Mouse (Mus musculus): ENCODE data around the gene Lbr.
A peak's percentile ranks its signal among the peaks of the same experiment; 100 is the strongest.
"Not testable (repeated sequence)": the region's sequence is repeated elsewhere in the genome, so short reads cannot be mapped to it uniquely, and the experiment has no call there.

The Lbr gene

DNA sequence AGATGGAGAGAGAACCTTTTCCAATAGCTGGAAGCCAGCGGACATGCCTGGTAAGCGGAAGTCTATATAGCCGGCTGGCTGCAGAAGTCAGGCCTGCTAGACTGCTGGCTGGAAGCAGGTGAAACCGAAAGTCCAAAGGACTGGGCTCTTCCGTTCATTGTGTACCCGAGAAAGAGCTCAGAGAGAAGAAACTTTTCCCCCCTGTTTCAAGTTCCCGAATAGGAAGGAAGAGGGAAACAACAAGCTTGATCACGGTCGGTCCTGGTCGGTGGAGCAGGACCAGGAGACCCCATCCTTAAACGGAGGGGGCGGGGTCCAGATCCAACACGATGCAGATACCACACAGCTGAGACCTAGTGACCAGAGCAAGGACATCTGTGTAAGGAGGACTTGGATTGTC is 9.6 kb upstream of the Lbr start:
- DNase-seq (ENCODE audit: low spot score in 2 of 2) = peak; percentile 62 to 63

DNA sequence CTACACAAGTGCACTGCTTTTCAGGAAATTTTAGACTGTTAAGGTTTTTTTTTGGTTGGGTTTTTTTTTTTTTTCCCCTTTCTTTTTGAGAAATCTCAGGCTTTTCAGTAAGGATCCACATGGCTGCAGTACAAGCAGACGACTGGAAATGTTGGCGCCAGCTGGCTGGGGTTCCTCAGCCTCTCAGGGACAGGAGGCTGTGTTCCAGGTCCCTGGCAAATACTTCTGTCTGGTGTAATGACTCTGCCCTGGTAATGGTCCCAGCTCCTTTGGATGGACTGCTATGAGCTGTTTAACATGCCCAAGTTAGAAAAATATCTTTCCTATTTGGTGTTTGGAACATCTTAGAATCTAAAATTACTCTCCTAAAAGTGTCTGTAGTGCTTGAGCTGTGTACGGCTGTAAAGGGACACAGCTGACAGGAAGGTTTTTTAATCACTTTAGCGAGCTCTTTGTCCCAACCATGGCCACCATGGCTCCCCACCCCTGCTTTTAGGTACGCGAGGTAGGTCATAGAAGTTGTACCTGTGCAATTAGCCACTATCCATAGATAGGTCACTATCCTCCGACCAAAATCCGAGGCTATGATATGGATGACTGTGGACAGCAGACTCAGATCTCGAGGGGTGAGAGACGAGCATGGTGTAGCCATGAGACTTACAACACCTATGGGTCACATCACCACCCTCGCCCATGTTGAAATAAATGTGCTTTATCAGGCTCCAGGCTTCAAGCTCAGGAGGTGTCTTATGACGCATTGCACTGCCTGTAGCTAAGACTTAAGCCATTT is 8.9 kb upstream of the Lbr start:
- DNase-seq (ENCODE audit: low spot score in 2 of 2) = no peak

DNA sequence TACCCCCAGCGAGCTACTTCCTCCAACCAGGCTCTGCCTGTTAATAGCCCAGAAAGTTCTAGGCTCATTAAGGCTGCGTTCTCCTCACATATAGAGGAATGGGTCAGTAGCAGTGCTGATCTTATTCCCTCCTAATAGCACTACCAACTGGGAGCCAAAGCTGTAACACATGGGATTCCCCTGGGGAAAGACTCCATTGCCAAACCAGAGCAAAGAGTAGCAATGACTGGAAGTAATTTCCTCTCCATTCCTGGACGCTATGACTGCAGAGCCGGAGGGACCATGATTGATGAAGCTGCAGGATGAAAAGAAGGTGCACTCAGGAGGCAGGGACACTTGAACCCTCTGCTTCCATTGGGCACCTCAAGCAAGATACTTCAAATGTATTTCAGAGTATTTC is 7.6 kb upstream of the Lbr start:
- no peak for DNase-seq (ENCODE audit: low spot score in 2 of 2)

DNA sequence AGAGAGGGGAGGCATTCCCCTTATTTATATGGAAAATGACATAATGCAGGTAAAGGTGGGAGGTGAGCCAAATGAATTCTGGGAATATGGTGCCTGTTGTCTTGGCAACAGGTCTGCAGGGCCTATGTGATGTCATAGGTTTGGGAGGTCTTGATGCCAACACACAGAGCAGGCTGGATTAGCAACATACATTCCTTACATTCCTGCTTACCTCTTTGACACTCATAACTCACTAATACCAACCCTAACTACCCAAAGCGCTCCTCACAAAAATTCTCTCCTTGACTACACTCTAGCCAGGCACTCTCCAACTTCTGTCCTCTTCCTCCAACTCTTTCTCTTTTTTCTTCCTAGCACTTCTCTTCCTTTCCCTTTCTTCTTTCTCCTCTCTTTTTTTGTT is 5.4 kb upstream of the Lbr start:
- no peak for DNase-seq (ENCODE audit: low spot score in 2 of 2)

DNA sequence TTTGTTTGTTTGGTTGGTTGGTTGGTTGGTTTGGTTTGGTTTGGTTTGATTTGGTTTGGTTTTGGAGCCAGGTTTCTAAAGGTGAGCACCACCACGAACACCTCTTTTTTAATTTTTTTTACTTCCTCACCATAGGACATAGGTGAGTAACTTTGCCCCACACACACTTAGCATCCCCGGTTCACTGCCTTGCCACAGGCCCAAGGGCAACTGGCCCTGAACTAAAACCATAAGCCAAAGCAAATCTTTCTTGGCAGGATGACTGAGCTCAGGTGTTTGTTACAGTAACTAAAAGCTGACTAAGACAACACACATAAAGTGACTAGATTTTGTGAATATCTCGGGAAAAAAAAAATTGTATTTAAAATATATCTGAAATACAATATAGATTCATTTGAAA is 4.5 kb upstream of the Lbr start:
- DNase-seq (ENCODE audit: low spot score in 2 of 2) = peak; percentile 48 to 55

DNA sequence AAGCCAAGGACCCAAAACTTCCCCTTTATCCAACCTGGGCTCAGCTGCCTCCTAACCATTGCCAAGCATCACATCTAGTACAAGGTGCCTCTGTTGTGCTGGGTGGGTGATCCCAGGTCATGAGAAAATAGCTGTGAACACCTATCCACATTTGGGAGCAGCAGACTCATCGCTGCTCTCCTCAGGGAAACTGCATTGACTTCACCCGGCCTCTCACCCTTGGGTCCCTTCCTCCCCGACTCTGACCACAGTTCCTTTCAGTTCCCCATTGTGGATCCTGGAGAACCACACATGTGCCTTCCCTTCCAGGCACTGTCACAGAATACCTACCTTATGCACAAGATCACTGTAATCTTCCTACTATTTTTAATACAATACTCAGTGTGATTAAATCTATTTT is 2.9 kb upstream of the Lbr start:
- DNase-seq (ENCODE audit: low spot score in 2 of 2) = peak; percentile 33 to 48

DNA sequence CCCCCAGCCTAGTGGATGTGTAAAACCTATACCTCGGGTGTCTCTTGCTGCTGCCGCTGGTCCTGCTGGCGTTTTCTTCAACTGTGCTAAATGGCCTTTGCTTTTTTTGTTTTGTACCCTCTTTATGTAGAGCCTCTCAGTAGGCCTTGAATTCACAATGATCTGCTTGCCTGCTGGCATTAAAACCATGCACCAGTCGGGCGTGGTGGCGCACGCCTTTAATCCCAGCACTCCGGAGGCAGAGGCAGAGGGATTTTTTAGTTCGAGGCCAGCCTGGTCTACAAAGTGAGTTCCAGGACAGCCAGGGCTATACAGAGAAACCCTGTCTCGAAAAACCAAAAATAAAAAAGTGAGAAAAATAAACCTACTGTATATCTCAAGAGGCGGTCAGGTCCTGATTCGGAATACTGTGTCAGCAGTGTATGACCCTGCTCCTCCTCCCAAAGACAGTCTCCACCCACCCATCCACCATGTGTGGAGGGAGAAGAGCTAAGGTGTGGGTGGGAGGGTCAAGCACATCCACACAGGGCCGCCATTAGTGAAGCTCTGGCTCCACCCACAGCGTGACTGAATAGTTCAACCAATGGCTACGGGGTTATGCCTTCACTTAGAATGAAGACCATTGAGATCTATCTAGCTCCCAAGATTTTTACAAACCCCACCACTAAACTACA is 2.2 kb upstream of the Lbr start:
- no peak for DNase-seq (ENCODE audit: low spot score in 2 of 2)

DNA sequence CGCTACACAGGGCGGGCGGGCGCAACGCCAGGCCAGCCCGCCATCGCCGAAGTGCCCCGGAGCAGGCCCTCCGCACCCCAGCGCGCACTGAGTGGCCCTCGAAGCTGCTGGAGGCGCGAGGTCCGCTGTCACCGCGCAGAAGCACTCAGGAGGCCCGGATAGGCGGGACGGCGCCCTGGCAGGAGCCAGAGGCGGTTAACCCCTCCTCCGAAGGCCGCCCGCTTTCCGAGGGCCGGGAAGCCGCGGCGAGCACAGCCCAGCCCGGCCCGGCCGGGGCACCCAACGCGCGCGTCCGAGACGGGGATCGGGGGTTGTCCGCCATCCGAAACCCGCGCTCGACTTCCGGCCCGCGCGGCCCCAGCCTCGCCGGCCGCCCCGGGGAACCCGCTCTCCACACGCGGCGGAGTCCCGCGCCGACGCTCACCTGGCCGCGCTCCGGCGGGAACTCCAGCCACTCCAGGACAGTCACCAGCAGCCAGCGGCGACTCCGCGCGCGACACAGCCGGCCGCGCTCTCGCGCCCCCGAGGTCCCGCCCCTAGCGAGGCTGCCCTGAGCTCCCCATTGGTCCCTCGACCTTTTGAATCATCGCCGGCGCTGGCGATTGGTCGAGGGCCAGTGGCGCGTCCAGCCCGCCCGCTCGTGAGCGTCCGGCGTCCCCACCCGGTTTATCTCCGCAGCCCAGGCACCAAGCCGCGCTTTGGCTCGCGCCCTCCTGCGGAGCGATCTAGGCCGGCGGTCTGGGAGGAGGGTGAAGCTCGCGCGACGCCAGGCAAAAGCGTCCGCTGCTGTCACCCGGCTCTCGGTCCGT is 778 bp downstream of the Lbr start:
- DNase-seq (ENCODE audit: low spot score in 2 of 2) = peak; percentile 97 to 98

DNA sequence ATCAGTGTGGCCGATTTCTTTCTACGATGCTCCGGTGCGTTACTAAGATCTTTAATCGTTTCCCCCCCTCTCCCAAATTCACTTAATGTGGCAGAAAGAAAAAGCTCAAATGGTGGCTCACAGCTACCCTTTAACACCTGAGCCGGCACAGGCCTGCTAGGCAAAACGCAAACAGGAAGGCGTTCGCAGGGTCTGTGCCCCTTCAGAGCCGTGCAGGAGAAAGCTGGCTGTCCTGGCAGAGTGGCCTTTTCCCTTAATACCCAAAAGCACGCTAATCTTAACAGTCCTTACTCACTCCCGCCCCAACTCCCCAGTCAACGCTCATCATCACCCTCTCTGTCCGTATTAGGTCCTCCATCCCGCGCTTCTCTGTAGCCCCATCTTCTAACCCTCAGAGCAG is 1.4 kb downstream of the Lbr start:
- DNase-seq (ENCODE audit: low spot score in 2 of 2) = peak in 1 of 2 experiments; percentile 31

DNA sequence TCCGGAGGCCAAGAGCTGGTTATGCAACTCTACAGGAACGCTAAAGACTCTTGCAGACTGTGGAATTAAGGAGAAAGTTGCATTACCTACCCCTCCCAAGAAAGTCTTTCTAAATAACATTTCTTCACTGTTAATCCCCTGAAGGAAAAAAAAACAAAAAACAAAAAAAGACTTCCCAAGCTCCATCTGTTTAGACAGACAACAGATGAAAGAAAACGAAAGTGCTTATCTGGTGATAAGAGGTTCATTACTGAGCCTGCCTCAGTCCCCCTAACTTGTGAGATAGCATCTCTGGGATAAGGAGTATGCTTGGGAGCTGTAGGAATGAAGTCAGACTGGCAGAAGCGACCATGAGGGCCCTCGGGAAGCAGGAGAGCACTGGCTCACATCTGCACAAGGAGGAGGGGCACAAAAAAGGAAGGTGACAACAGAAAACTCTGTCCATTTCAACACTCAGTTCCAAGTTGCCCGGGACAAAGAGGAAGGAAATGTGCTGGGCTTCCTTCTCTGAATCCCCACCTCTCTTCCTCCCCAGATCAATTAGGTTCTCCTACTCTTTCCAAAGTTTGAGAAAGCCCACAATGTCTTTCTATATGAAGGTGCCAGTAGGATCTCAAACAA is 3.0 kb downstream of the Lbr start:
- peak in 1 of 2 experiments; percentile 32 for DNase-seq (ENCODE audit: low spot score in 2 of 2)

DNA sequence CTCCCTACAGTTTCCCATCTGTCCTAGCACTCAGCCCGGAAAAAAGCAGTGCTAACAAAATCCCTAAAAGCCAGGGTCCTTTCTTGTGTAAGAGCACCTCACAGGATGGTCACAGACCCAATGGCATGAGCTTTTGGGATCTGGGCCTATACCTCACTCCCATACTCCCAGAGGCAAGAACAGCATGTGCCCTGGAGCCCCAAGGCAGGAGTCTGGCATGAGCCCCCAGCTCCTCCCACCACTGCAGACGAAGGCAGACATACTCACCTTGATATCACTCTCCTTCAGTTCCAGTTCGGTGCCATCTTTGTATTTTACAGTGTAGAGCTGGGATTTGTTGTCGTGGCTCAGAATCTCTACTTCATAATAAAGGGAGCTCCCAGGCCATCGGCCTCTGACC is 4.7 kb downstream of the Lbr start:
- no peak for DNase-seq (ENCODE audit: low spot score in 2 of 2)

DNA sequence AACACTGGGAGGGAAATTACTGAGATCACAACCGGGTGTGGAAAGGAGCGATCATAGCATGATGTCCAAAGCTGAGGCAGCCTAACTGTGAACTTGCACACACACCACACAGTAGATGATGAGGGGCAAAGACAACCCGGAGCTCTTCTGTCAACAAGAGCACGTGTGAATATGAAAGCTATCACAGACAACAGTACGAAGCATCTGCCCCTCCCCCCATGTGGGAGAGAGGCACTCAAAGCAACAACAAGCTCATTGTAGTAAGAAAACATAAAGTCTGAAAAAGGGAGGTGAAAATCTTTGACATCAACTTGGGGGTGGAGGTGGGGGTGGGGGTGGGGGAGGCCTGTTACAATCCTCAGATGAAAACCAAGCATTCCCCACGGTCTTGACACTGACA is 9.7 kb downstream of the Lbr start:
- DNase-seq (ENCODE audit: low spot score in 2 of 2) = no peak

DNA sequence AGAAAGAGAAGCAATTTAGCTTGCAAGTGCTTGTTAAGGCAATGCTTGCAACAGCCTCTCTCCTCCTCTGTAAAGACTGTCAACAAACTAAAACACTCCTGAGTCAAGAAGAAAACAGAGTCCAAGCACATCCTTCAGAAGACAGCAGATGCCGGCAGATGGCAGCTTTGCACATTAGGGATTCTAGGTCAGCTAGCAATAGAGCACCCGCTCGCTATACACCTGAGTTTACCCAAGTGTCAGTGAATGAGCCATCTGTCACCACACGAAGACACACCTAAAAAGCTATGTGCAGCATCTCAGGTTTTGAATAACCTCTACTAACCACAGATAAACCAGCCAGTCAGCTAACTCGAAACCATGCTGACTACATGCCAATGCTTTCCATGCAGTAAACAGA is 10.1 kb downstream of the Lbr start:
- DNase-seq (ENCODE audit: low spot score in 2 of 2) = no peak

DNA sequence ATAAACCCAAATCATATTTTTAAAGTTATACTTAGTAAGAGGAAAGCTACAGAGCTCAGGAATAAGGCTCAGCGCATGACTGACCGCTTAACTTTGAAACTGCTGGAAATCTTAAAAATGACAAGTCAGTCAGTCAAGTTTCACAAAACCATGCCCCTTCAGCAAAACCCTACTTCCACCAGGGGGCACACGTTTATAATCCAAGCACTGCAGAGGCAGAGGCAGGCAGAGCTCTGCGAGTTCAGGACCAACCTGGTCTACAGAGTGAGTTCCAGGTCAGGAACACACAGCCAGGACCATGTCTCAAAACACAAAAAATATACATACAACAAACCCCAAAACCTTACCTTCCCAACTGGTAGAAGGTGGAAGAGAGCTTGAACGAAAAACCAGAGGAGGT is 14.5 kb downstream of the Lbr start:
- peak; percentile 54 to 67 for DNase-seq (ENCODE audit: low spot score in 2 of 2)

DNA sequence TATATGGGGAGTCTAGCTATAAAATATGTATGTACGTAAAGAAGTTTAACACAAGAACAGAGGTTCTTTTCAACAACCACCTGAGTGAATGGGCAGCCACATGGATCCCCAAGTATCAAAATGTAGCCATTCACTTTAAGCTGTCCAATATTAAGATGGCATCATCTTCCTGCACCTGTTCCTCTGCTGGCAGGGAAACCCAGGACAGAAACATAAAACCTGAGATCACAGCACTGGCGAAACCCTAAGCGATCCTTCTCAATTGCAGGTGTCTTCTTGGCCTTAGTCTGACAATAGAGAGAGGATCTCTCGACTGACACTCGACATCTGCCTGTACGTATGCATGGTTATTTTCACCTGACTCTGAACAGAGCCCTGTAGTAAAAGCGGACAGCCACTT is 16.1 kb downstream of the Lbr start:
- no peak for DNase-seq (ENCODE audit: low spot score in 2 of 2)

DNA sequence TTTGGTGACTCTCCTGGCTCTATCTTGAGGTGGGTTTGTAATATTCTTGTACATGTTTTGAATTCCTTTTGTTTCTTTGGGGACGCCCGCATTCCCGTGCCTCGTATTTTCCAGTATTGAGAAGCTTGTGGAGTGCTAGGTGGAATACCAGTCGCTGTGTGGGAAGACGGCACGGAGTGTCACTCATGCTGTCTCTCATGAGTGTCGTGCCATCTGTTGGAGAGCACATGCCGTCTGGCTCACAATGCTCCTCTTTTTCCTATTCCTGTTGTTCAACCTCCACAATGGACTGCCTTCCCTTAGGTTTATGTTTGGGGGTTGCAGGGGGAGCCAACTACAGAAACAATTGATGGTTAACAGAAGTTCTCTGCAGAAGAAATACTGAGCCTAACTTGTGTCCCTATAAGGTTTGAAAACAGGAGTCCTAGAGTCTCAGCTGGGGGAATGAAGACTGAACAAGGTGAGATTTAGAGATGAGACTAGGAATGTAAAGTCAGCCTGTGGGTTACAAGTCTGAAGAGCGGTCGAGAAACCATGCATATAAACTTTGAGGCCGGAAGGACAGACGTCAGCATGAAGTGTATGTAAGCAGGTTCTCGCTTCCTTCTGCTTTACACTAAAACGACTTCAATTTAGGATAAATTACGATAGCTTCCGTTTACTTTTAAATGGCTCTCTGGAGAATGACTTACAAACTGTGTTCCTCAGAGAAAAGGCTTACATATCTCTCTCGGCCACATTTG is 31.2 kb downstream of the Lbr start:
- DNase-seq (ENCODE audit: low spot score in 2 of 2) = no peak

DNA sequence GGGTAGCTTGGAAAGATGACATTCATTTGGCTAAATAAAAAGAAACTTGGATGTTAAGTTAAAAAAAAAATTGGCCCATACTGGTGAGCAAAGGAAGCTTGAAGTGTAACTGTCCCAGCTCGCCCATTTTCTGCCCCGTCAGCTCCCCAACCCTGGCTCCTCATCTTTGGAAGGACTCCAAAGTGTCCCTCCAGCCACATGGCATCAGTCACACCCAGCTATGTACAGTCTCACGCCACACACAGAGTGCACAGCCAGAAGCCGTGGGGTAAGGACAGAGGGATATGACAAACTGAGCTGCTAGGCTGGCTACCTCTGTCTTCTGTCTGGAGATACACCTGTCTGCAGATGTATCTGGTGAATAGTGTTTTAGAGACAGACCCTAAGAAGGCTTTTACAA is 42.2 kb downstream of the Lbr start:
- no peak for DNase-seq (ENCODE audit: low spot score in 2 of 2)

DNA sequence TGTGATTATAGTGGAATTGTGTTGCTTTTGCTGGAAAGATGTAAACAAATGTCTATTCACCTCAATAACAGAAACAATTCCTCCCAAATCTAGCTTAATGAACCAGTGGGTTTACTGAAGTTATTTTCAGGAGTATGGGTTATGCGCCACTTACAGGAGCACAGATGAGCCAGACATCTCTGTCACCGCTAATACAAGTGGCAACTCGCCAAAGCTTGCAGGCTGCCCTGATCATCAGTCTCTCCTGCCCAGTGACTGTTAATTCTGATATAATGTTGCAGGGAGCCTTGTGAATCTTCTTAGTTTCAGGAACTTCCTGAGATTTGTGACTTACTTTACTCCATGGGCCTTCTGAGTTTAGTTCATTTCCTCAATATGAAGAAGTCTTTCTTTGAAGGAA is 42.9 kb downstream of the Lbr start:
- no peak for DNase-seq (ENCODE audit: low spot score in 2 of 2)

DNA sequence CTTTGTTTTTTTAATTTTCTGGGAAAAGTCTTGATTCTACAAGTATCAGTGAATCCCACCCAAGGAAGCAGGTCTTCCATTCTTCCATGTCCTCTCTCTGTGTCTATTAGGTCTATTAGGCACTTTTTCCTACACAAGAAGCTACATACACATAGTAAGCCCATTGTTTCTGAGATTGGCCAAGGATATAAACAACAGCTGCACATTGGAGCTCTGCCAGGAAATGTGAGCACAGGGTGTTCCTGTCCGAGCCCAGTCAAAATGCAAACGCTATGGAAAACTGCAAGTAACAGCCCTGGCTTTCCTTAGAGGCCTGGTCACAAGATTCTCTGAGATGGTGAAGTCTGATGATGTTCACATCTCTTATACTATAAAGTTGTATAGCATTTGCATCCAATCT is 49.3 kb downstream of the Lbr start:
- DNase-seq (ENCODE audit: low spot score in 2 of 2) = no peak

DNA sequence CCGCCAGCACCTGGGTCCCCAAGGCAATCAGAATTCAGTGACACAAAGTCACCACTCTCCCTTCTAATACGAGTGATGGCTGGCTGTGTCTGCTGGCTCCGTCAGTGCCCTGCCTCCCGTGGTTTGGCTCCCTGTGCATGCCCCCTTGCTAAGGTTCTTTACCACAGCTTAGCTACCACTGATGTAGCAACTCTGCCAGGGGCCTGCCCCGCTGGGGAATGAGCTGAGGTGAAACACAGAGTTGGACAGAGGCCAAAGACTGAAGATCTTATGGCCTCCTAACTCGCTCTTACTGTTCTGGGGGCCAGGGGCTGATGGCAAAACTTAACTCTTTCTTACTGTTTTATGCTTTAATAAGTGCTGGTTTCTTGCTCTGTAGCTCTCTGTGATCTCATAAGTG is 52.9 kb downstream of the Lbr start:
- DNase-seq (ENCODE audit: low spot score in 2 of 2) = no peak

DNA sequence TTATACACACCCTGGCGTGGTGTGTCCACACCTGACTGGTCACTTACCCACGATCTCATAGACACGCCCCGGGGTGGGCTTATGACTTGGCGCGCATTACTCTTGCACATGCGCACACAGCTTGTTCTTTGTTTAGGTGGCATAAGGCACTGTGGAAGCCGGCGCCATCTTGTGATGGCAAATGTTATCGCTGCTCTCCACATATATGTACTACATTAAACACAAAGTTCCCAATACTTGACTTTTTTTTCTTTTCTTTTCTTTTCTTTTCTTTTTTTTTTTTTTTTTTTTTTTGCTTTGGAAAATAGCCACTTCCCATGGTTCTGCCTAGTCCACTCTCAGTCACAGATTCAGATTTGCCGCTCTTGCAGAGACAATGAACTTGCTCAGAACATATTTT is 60.2 kb downstream of the Lbr start:
- DNase-seq (ENCODE audit: low spot score in 2 of 2) = not testable (repeated sequence)

DNA sequence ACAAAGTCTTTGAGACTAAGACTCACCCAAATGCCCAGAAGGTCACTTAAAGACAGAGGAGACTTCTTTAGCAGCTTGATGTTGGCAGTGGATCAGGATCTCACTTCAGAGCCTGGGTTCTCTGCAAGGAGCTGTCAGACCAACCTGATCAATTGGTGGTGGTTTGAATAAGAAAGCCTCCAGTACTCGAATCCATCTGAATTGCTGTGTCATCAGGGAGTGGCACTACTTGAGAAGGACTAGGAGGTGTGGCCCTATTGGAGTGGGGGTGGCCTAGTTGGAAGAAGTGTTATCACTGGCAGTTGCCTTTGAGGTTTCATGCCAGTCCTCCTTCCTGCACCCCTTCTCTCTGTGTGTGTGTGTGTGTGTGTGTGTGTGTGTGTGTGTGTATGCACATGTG is 66.3 kb downstream of the Lbr start:
- no peak for DNase-seq (ENCODE audit: low spot score in 2 of 2)
